Mouse (Mus musculus) left cerebral cortex, adult 8-10 months (tissue): ENCODE results near the gene Gm49416. TPM values are rescaled to one million over a fixed set of nuclear protein-coding genes. Genes with fewer than 3 reads are reported as not detected.

Experiments
- DNase-seq, 2 experiments: peaks; one replicate each; pipeline ENCODE4 v3.0.0; 2022; ENCODE audit warnings: low spot score in 2 of 2
- total RNA-seq, 4 experiments: library from RNA; stranded (reverse); gene quantifications; 2 replicates each; pipeline ENCODE4 v1.2.4; 2022

The Gm49416 gene
- total RNA-seq, 4 experiments from 2014 or later: 1.4 to 5.6 (median 2.6) TPM

DNA sequence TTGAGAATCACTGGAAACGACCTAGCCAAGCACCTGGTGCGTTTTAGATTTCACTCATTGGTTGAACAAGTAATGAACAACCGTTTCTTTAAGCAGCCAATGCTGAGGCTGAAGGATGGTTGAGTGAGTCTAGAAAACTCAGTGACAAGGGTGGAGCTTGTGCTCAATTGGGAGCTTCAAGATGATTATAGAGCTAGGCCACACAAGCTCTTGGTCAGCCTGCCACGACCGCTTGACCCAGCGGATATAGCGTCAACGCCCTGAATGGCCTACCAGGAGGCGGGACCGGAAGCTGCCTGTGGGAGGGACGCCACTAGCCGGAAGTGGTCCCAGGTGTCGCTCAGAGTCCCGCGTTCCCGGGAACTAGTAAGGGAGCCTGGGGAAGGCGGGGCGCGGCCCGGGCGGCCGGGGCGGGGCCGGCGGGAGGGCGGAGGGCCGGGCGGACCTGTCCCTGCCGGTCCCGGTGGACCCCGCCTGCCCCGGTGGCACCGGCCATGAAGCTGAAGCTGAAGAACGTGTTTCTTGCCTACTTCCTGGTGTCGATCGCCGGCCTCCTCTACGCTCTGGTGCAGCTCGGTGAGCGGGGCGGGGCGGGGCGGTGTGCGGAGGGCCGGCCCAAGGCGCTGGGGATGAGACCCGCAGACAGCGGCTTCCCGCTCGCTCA lies 31.5 kb downstream of the Gm49416 start, which contains the start of gene B3gat3:
Gene B3gat3, plus strand, starts transcription at position 302 of the 664 bp plus-strand sequence.
- peak; percentile 89 to 94 for DNase-seq

DNA sequence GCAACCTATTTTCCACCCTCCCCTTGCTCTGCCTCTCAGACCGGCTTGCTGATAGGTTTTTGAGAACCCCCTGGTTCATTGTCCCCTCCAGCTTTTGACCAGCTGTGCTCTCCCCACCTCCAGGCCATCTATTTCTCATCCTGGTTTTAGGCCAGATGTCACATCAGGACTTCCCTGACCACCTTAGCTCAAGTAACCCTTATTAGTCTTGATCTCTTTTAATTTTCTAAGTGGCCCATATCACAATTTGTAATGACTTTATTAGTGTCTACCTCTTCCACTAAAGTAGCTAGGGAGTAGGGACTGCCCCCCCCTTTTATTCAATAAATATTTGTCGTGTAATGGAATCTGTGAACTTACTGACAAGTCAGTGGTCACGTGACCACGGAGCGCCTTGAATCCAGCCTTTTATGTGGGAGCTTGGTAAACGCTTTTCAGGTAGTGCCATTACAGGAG lies 32.1 kb downstream of the Gm49416 start:
- no peak for DNase-seq

GRCm38 (mm10) chr19:8921741-8922140 lies 33.0 kb downstream of the Gm49416 start:
- no peak for DNase-seq

- no peak for DNase-seq
Observed at GRCm38 (mm10) chr19:8926766-8927165, 38.0 kb downstream of the Gm49416 start.

DNA sequence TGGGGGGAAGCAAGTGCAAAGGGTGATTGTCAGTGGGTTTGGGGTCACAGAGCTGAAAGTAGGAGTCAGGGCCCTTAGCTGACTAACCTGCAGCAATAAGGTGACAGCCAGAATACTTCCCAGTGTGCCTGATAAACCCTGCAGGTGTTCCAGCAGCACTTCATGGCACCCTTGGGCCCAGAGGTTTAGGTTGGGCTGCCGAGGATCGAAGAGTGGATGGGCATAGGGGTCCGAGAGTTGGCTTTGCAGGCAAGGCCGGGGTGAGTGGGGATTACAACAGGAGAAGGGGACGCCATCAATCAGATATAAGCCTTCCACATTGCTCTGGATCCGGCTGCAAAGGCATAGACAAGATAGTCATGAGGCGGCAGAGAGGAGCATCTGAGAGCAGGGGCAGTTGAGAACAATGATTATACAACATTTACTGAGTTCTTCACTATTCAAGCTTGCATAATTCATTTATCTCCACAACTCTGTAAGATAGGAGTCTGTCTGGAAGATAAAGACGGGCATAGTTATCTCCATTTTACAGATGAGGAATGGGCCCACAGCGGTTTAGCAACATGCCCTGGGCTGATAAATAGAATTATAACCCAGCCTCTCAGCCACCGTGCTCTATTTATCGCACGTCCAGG lies 39.3 kb downstream of the Gm49416 start:
- no peak for DNase-seq

- no peak for DNase-seq
Observed at GRCm38 (mm10) chr19:8928689-8929223, 40.0 kb downstream of the Gm49416 start.

DNA sequence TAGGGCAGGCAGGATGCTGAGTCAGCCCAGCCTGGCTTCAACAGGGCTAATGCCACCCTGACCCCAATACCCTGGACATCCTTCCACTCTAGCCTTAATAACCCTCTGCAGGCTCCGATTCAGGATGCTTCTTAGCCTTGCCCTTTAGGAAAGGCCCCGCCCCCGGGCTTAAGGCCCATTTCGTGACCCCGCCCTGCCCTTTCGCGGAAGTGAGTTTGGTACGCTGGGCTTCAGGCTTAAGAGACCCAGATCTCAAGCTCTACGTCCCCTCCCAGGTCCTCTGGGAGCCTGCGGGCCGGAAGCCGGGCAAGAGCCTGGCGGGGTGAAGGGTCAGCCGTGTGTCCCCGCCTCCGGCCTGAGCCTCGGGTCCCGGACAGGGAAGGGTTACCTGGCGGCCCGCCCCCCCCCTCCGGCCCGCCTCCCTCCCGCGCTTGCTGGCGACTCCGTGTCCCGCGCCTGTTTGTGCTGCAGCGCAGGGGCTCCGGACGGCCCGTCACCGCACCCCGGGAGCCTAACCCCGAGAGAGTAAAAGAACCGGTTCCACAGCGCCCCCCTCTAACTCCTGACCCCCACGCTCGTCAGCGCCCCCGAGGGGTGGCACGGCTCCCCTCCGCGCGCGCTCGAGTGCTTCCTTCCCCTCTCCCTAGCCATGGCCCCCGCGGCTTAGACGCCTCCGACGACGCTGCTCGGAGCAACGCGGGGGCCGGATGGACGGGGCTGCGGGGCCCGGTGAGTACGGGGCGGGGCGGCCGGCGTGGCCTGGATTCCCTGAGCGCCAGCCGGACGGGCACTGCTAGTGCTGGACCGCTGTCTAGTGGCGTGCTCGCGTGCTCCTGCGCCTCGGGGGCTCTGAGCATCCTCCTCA lies 40.7 kb downstream of the Gm49416 start, which contains the start of the genes Rom1 and Eml3:
Gene Rom1, minus strand, starts transcription at position 133 of the 865 bp plus-strand sequence.
Gene Eml3, plus strand, starts transcription at position 329 of the 865 bp plus-strand sequence.
- DNase-seq: peak; percentile 49 to 62

- DNase-seq: no peak
Observed at GRCm38 (mm10) chr19:8930117-8930516, 41.4 kb downstream of the Gm49416 start.

GRCm38 (mm10) chr19:8930771-8931170 lies 42.0 kb downstream of the Gm49416 start:
- DNase-seq: no peak

GRCm38 (mm10) chr19:8936736-8937135 lies 48.0 kb downstream of the Gm49416 start:
- DNase-seq: no peak

DNA sequence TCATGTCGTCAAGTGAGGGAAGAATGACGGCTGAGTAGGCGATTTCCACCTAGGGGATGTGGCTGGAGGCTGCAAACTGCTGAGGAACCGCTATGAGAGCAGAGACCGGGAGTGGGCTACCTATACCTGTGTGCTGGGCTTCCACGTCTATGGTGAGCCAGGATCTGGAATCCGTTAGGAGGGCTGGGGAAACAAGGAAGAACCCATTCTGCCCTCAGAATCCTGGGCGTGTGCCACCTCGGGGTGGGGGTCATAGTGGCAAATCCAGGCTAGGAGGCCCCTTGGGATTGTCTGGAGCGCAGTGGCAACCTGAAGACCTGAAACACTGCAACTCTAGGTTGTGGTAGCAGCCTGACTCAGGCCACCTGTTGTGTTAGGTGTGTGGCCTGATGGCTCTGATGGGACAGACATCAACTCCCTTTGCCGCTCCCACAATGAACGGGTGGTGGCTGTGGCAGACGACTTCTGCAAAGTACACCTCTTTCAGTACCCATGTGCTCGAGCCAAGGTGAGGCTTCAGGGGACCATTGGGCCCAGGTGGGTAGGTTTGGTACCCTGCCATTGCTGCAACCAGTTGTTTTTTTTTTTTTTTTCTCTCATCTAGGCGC lies 51.9 kb downstream of the Gm49416 start:
- DNase-seq: no peak

DNA sequence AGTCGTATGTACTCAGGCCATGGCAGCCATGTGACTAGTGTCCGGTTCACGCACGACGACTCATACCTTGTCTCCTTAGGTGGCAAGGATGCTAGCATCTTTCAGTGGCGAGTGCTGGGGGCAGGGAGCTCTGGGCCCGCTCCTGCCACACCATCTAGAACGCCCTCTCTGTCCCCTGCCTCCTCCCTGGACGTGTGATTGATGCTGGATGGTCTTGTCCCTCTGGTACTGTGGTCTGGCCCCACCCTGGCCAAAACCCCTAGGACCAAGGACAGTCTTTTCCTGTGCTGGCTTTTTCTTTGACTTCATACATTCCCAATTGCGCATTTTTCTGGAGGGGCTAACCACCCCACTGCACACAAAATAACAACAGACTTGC lies 52.4 kb downstream of the Gm49416 start:
- no peak for DNase-seq

DNA sequence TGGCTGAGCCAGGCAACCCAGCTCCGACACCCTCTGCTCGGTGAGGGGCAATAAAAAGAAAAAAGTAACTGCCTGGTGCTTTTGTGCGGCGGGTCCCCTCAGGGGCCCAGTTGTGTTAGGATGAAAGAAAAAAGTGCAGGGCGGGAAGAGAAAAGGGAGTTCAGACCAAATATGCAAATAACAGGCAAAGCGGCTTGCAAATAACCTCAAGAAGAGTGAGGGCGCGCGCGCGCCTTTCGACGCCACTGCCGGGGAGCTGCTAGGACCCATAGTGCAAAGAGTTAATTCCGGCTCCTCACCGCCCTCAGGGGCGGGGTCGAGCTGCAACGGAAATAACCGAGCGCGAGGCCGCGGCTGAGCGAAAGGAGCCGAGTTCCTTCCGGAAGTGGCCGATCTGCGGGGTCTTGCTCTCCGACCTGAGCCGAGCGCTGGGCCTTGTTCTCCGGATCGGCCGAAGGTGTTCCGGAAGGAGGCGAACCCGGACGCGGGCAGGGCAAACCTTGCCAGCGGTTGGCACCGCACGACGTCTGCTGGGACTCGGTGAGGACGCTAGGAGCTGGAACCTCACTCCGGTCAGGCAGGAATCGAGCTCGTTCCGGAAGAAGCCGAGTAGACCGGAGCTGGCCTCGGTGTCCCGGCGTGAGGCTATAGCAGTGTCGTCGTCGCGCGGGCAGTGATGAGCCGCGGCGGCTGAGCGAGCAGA lies 52.9 kb downstream of the Gm49416 start, which contains the start of gene Mta2:
Gene Mta2, plus strand, starts transcription at position 361 of the 703 bp plus-strand sequence.
- peak; percentile 86 to 89 for DNase-seq

DNA sequence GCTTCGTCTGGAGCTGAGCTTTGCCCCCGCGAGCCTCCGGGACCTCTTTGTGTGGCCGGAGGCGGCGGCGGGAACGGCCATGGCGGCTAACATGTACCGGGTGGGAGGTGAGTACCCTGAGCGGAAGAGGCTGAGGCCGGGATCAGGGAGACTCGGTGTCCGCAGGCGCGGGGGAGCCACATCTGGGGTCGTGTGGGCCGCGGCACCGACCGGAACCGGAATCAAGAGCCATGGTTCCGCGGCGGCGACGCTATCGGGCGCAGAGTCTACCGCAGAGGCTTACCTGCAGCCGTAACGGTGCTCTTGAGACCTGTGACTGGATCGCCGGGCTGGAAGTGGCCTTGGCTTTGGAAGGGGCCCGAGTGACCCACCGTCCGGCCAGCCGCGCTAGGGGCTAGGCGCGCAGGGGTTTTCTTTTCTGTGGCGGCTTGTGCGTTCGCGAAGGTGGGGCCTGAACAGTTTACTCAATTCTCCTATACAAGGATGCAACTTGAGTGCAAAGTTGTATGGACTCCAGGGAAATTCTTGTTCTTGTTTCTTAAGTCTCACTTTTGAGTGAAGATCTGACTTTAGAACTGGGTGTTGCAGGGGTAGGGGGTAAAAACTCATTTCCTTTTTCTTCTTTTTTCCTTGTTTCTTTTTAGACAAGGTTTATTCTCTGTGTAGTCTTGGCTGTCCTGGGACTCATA lies 53.7 kb downstream of the Gm49416 start:
- peak; percentile 37 to 49 for DNase-seq

- no peak for DNase-seq
Observed at GRCm38 (mm10) chr19:8943047-8943446, 54.3 kb downstream of the Gm49416 start.

DNA sequence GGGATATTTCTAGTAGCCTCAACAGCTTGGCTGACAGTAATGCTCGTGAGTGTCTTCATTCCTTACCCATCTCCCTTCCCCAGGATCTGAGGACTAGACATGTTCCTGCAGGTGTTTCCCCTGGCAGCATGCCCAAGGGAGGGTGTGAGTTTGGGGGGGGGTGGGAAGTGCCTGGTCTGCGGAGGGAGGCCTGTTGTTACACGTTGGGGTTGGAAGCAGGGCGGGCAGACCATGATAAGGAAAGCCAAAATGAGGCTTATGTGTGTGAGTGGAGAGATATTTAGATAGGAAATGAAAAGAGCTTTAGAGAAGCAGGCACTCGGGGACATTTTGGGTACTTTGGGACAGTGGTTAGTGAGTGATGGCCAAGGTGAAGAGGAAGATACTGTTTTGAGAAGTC lies 55.3 kb downstream of the Gm49416 start:
- no peak for DNase-seq

DNA sequence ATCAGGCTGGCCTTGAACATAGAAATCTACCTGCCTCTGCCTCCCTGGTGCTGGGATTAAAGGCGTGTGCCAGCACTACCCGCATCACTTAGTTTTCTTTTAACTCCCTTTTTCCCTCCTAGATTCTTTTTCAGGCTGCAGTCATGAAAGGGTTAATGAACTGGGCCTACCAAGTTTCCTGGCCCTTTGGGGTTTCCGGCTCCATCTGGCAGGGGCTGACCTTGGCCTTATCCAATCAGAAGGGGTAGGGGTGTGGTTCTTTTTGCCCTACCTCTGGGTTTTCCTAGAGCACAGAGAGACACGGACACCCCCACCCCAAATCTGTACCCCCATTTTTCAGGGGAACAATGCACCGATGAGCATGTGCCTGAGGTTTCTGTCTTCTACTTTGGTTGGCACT lies 56.0 kb downstream of the Gm49416 start:
- DNase-seq: no peak
